Mouse (Mus musculus) embryo, embryonic 11.5 days (tissue): Measurements from ENCODE around the gene Rcc1.
"Not testable (repeated sequence)": the region's sequence is repeated elsewhere in the genome, so short reads cannot be mapped to it uniquely, and the experiment has no call there.

ENCODE experiments used
- DNase-seq: peaks from one replicate; pipeline ENCODE4 v3.0.0-alpha.2; 2012; ENCODE audit warnings: low read depth, low spot score

Gene Rcc1

GRCm38 (mm10) chr4:132315711-132316110, 37.7 kb downstream of the Rcc1 start:
- no peak for DNase-seq

GRCm38 (mm10) chr4:132312627-132313026, 40.8 kb downstream of the Rcc1 start:
- DNase-seq: no peak

DNA sequence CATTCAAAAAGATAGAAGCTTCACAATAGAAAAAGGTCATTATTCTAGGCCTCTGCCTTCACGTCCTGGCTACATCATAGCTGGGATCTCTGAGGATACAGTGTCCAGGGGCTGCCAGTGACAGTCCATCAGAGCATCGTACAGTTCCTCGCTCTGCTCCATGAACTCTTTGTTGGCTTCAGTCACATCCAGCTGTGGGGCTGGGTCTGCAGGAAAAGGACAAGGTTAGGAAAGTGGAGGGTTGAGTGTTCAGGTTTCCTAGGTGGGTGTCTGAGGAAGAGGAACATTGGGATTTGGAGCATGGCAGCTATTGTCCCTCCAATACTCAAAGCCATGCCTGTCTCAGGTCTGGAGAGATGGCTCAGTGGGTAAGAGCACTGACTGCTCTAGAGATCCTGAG, 41.6 kb downstream of the Rcc1 start:
- DNase-seq: no peak

GRCm38 (mm10) chr4:132311209-132311608, 42.2 kb downstream of the Rcc1 start:
- DNase-seq: no peak

DNA sequence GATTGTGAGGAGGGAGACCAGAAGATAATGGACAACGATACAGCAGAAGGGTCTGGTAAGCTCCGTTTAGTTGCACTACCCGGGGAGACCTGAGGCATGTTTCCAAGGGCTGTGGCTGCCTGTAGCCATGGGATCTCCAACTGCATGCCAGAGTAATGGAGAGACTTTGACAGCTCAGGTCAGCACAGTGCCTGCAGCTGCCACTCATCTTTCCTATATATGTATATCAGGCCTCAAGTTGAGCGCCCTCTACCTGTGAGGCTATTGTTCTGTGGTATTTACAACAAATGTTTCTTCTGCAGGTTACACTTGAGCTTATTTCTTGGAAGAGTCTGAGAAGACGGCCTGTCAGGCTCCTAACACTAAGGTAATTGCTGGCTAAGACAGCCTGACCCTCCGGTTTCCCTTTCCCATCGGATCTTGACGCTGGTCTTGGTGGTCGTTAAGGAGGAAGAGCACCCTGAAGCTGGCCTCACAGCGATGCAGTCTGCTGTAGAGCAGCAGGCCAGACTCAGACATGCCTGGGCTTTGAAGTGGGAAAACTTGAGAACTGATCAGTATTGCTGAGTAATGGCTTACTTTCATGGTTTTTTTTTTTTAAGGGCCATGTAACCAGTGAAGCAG, 43.4 kb downstream of the Rcc1 start:
- no peak for DNase-seq

GRCm38 (mm10) chr4:132309140-132309848, 44.1 kb downstream of the Rcc1 start:
- DNase-seq: no peak

DNA sequence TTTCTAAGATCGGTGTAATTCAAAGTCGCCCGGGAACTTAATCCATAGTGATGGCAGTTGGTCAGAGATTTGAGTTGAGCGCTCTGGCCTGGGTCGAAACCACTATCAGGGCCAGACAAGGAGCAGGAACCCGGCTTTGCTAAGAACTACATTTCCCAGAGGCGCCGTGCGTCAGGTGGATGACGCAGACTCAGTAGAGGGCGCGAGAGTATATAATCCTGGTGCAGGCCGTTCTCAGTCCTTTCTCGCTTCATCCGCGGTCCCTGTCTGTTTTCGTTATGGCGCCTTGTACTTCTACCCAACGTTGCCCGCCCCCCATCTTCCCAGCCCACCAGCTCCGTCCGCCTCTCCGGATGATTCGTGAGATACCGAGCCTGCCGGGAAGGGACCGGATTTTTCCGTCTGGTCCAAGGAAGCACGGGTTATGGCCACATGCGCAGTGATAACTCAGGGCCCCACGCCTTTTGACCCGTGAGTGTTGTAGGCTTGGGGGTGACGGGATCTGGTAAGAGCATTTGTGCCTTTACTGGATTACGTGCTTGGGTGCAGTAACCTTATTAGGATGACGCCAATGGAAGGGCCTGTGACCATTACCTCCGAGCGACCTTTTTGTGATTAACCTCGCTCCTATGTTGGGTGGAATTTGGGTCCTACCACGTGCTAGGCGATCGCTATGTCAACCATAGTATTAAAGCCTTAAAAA, 44.8 kb downstream of the Rcc1 start:
- peak; percentile 84 for DNase-seq

DNA sequence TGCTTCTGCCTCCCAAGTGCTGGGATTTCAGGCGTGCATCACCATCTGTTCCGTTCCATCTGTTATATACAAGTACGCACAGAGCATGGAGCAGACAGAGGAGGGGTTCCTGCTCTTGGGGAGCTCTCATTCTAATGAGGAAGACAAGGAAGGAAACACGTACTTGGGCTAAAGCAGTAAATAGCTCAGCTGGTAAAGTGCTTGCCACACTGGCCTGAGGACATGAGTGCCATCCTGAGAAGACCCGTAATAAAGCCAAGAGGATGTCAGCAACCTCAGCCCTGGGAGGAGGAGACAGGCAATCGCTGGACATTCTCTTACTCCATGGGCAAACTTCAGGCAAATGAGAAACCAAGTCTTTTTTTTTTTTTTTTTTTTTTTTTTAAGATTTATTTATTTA, 47.4 kb downstream of the Rcc1 start:
- no peak for DNase-seq

- no peak for DNase-seq
Measured at GRCm38 (mm10) chr4:132305276-132305675, 48.1 kb downstream of the Rcc1 start.

DNA sequence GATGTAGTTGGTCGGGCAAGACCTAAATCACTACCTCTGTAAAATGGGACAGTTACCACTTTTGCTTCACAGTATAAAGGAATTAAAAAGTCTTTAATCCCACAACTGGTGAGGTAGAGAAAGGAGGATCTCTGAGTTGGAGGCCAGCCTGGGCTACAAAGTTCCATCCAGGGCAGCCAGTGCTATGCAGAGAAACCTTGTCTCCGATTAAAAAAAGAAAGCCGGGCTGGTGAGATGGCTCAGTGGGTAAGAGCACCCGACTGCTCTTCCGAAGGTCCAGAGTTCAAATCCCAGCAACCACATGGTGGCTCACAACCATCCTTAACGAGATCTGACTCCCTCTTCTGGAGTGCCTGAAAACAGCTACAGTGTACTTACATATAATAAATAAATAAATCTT, 49.9 kb downstream of the Rcc1 start:
- not testable (repeated sequence) for DNase-seq

DNA sequence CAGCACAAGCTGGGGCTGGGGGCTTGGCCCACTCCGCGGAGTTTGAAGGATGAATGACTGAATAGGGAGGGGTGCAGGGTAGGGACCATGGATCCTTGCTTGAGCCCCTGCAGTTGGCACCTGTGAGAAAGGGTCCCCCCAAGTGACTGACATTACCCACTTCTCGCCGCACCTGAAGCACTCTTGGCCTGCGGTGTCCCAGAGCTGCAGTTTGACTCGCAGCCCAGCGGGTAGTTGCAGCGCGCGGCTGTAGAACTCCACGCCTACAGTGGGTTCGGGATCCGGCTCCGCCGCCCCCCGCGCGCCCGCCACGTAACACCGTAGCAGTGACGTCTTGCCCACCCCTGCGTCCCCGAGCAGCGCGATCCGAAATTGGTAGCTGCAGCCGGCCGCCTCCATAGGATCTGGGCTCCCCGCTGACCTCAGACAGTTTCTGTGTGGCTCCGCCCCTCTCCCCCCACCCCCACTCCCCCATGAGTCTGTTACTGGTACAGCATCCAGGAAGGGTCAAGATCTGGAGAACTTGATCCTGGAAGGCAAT, 50.4 kb downstream of the Rcc1 start, which contains the start of gene Rab42:
Gene Rab42, minus strand, starts transcription at position 447 of the 541 bp plus-strand sequence.
- DNase-seq: no peak

- DNase-seq: no peak
Measured at GRCm38 (mm10) chr4:132301965-132302938, 51.2 kb downstream of the Rcc1 start.

DNA sequence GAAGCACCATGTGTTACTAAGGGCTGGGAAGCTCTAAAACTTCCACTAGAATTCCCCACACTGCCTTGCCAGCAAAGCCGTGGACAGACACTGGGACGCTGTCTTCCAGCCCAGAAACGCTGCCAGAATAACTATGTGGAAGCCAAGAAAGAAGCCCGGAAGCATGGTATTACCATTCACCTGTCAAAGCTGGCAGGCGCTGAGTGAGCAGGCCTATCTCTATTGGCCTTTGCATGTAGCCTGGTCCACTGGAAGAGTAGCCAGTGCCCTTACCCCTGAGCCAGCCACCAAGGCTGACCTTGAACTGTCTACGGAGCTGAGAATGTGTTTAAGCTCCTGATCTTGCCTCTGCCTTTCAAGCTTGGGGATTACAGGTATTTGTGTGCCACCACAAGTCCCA, 51.9 kb downstream of the Rcc1 start:
- no peak for DNase-seq

- DNase-seq: no peak
Measured at GRCm38 (mm10) chr4:132299849-132300248, 53.6 kb downstream of the Rcc1 start.

DNA sequence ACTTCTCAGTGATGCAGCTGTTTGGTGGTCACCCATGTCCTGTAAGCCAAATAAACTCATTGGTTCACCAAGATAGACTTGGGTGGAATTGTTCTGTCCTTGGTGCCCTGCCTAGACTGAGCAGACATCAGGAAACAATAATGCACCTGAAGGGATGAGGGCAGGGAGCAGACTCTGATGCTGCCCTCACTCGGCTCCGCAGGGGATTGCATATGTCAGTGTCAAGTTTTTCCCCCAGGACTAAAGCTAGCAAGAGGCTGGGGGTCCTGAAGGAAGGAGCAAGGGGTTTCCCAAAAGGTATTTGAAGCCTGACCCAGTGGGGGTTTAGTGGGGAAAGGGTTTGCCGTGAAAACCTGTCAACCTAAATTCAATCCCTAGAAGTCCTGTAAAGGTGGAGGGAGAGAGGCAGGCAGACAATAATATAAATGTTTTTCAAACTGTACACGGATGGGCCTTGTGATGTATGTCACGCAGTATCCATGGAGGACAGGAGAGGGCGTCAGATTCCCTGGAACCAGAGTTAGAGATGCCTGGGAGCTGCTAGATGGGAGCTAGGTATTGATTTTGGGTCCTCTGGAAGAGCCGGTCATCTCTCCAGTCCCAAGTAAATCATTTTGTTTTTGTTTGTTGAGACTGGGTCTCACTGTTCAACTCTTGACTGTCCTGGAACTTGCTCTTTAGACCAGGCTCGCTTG, 57.6 kb downstream of the Rcc1 start:
- no peak for DNase-seq

DNA sequence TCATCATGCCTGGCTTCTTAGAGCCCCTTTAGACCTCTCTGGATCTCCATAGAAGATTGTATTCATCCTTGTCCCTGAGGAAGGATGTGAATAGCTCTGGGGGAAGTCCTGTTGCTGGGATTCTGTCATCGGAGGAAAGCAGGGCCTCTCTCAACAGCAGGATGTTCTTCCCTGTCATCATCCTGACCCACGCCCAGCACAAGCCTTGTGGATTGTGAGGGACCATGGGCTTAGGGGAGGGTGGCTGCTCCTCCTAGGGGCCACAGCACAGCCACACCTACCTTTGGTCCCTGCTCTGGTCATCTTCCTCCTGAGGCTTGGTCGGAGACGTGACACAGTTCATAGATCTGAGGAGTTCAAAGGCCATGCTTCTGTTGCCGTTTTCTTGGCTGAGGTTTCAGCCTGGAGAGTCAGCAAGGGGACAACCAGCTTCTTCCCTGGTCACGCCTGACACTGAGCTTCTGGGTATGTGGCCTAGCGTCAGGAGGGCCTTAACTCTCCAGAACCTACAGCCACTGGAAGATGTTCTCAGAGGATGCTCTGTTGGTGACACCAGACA, 59.6 kb downstream of the Rcc1 start:
- DNase-seq: no peak

DNA sequence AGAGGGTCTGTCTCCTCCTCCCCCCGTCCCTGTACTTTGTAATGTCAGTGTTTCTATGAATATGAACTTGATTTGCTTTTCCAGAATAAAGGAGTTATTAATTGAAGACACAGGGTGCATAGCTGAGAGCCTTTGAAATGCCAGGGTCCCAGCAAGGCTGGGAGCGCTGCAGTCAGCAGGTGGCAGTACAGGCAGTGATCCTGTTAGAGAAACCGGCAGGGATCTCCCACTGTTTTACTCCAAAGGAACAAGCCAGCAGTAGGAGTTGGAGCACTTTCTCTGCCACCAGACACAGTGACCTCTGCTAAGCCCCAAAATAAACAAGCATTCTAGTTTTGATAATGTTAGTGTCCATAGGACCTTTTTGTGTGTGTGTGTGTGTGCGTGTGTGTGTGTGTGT, 60.4 kb downstream of the Rcc1 start:
- DNase-seq: no peak

DNA sequence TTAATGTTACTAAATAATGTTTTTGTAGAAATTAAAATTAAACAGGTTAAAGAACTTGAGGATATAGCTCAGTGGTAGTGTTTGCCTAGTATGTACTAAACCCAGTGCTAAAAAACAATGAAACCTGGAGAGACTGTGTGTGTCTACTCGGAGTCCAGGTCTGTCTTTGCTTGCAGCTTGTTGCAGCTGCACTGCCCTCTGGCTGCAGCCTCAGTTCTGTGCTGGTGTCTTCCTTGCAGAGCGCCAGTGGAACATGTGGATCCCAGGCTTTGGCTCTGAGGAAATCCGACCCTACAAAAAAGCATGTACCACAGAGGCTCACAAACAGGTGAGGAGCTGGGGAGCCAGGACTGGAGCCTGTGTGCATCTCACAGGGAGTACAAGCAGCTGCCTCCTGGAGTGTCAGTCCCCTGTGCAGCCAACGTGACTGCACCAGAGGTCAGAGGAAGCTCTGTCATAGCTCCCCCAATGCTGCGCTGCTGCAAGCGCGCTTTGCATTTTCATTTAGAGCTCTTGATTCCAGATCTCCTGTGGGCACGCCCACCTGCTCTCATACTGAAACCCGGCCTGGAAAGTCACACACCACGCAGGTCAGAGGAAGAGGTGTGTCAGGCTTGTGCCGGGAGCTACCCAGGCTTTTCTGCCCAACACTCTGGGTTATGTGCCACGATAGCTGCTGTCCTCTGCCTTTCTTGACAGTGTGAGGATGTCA, 61.6 kb downstream of the Rcc1 start:
- no peak for DNase-seq

- DNase-seq: no peak
Measured at GRCm38 (mm10) chr4:132291056-132291455, 62.3 kb downstream of the Rcc1 start.

DNA sequence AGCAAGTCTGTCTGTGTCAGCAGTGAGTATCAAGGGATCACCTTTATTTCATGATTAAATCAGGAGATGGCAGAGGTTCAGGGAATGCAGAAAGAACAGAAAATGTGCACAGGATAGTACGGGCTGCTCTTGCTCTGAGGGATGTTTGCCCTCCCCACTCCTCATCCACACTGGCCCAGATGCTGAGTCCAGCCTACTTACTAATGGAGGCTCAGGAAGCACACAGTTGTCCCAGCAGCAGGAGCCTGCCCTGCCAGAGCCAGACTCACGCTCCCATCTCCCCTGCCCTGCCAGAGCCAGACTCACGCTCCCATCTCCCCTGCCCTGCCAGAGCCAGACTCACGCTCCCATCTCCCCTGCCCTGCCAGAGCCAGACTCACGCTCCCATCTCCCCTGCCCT, 64.6 kb downstream of the Rcc1 start:
- not testable (repeated sequence) for DNase-seq
